Mouse (Mus musculus): Measurements from ENCODE around the gene Ivns1abp. TPM values are rescaled to one million over a fixed set of nuclear protein-coding genes. Genes with fewer than 3 reads are reported as not detected.
"Not testable (repeated sequence)": the region's sequence is repeated elsewhere in the genome, so short reads cannot be mapped to it uniquely, and the experiment has no call there.

Ivns1abp gene
- 100 to 1,000 TPM; 102 to 147 TPM for total RNA-seq (2021)
- long read RNA-seq, experiment 1, transcript Ivns1abp-201 (15 exons, 3,511 nt), result major isoform, 57 of 73 reads
- long read RNA-seq, experiment 1, partial matches to known transcripts, result 4 of 73 reads
- long read RNA-seq, experiment 1, other reads (novel, unspliced or antisense), result 7 of 73 reads
- long read RNA-seq, experiment 2, transcript Ivns1abp-204 (15 exons, 3,315 nt), result minor isoform, 7 of 127 reads
- long read RNA-seq, experiment 2, transcript Ivns1abp-201 (15 exons, 3,511 nt), result major isoform, 90 of 127 reads
- long read RNA-seq, experiment 2, partial matches to known transcripts, result 22 of 127 reads
- long read RNA-seq, experiment 2, other reads (novel, unspliced or antisense), result 6 of 127 reads

GRCm38 (mm10) chr1:151344283-151345108 lies at the start of gene Ivns1abp:
Gene Ivns1abp (plus strand): TSS chr1:151344477.
- DNase-seq (ENCODE audit: low spot score in 2 of 2), result peak; percentile 93 to 95

GRCm38 (mm10) chr1:151295486-151295885 lies 48.8 kb upstream of the Ivns1abp start:
- no peak for DNase-seq (ENCODE audit: low spot score in 2 of 2)

- no peak for DNase-seq (ENCODE audit: low spot score in 2 of 2)
These were observed 47.7 kb upstream of the Ivns1abp start for GRCm38 (mm10) chr1:151296621-151297020.

- DNase-seq (ENCODE audit: low spot score in 2 of 2), result no peak
These were observed 47.3 kb upstream of the Ivns1abp start for GRCm38 (mm10) chr1:151297025-151297424.

- no peak for DNase-seq (ENCODE audit: low spot score in 2 of 2)
These were observed 46.7 kb upstream of the Ivns1abp start for GRCm38 (mm10) chr1:151297596-151297995.

GRCm38 (mm10) chr1:151301456-151301855 lies 42.8 kb upstream of the Ivns1abp start:
- DNase-seq (ENCODE audit: low spot score in 2 of 2), result peak in 1 of 2 experiments; percentile 13

GRCm38 (mm10) chr1:151301904-151302303 lies 42.4 kb upstream of the Ivns1abp start:
- DNase-seq (ENCODE audit: low spot score in 2 of 2), result no peak

GRCm38 (mm10) chr1:151303265-151303664 lies 41.0 kb upstream of the Ivns1abp start:
- no peak for DNase-seq (ENCODE audit: low spot score in 2 of 2)

- DNase-seq (ENCODE audit: low spot score in 2 of 2), result not testable (repeated sequence)
These were observed 39.3 kb upstream of the Ivns1abp start for GRCm38 (mm10) chr1:151305001-151305400.

- DNase-seq (ENCODE audit: low spot score in 2 of 2), result no peak
These were observed 37.2 kb upstream of the Ivns1abp start for GRCm38 (mm10) chr1:151307059-151307458.

GRCm38 (mm10) chr1:151307821-151308220 lies 36.5 kb upstream of the Ivns1abp start:
- DNase-seq (ENCODE audit: low spot score in 2 of 2), result no peak

GRCm38 (mm10) chr1:151308508-151308907 lies 35.8 kb upstream of the Ivns1abp start:
- no peak for DNase-seq (ENCODE audit: low spot score in 2 of 2)

GRCm38 (mm10) chr1:151310511-151310910 lies 33.8 kb upstream of the Ivns1abp start:
- no peak for DNase-seq (ENCODE audit: low spot score in 2 of 2)

GRCm38 (mm10) chr1:151311379-151311778 lies 32.9 kb upstream of the Ivns1abp start:
- no peak for DNase-seq (ENCODE audit: low spot score in 2 of 2)

- DNase-seq (ENCODE audit: low spot score in 2 of 2), result no peak
These were observed 25.0 kb upstream of the Ivns1abp start for GRCm38 (mm10) chr1:151319267-151319666.

GRCm38 (mm10) chr1:151320408-151320807 lies 23.9 kb upstream of the Ivns1abp start:
- DNase-seq (ENCODE audit: low spot score in 2 of 2), result no peak

GRCm38 (mm10) chr1:151325328-151325727 lies 18.9 kb upstream of the Ivns1abp start:
- no peak for DNase-seq (ENCODE audit: low spot score in 2 of 2)

- DNase-seq (ENCODE audit: low spot score in 2 of 2), result no peak
These were observed 15.8 kb upstream of the Ivns1abp start for GRCm38 (mm10) chr1:151328341-151329097.

GRCm38 (mm10) chr1:151329601-151330000 lies 14.7 kb upstream of the Ivns1abp start:
- no peak for DNase-seq (ENCODE audit: low spot score in 2 of 2)

GRCm38 (mm10) chr1:151332819-151333218 lies 11.5 kb upstream of the Ivns1abp start:
- no peak for DNase-seq (ENCODE audit: low spot score in 2 of 2)

GRCm38 (mm10) chr1:151338234-151338633 lies 6.0 kb upstream of the Ivns1abp start:
- no peak for DNase-seq (ENCODE audit: low spot score in 2 of 2)
